Mouse (Mus musculus) C2C12 (cell line): ENCODE data around the gene Itgae. TPM values are rescaled to one million over a fixed set of nuclear protein-coding genes. Genes with fewer than 3 reads are reported as not detected.

Experiments
- H3K27me3 ChIP-seq: one replicate; pipeline ENCODE4 v1.6.1; 2011; ENCODE audit not compliant: control insufficient read depth, insufficient read depth, insufficient read length
- H3K36me3 ChIP-seq: one replicate; pipeline ENCODE4 v1.6.1; 2011; ENCODE audit not compliant: control insufficient read depth, insufficient read depth
- H3K4me3 ChIP-seq: one replicate; pipeline ENCODE4 v1.5.1; 2011; ENCODE audit warnings: mild to moderate bottlenecking, control low read depth; ENCODE audit not compliant: poor library complexity, insufficient read depth, severe bottlenecking
- H3K79me2 ChIP-seq: one replicate; pipeline ENCODE4 v1.6.1; 2011; ENCODE audit not compliant: control insufficient read depth, insufficient read depth
- H3K79me3 ChIP-seq: one replicate; pipeline ENCODE4 v1.6.1; 2011; ENCODE audit warnings: low read depth, control low read depth
- H3ac ChIP-seq: one replicate; pipeline ENCODE3; 2011; ENCODE audit warnings: low read depth; ENCODE audit not compliant: control insufficient read depth, insufficient read length
- CEBPB ChIP-seq: IDR thresholded peaks from one replicate; pipeline ENCODE4 v1.6.1; 2011; ENCODE audit warnings: low read depth, mild to moderate bottlenecking, control low read depth, moderate library complexity
- CTCF ChIP-seq: IDR thresholded peaks from one replicate; pipeline ENCODE4 v1.5.1; 2011; ENCODE audit not compliant: control insufficient read depth, insufficient read depth, insufficient read length
- FOSL1 ChIP-seq: IDR thresholded peaks from one replicate; pipeline ENCODE4 v1.8.0; 2011; ENCODE audit warnings: mild to moderate bottlenecking, low read length; ENCODE audit not compliant: poor library complexity, insufficient read depth, severe bottlenecking
- MAX ChIP-seq: IDR thresholded peaks from one replicate; pipeline ENCODE4 v1.6.1; 2011; ENCODE audit warnings: mild to moderate bottlenecking, control low read depth
- MYOD1 ChIP-seq: IDR thresholded peaks from one replicate; pipeline ENCODE4 v1.6.1; 2011; ENCODE audit warnings: low read depth; ENCODE audit not compliant: control insufficient read depth, insufficient read length
- MYOG ChIP-seq: IDR thresholded peaks from one replicate; pipeline ENCODE4 v1.6.1; 2011; ENCODE audit not compliant: control insufficient read depth, insufficient read length; ENCODE audit errors: extremely low read depth
- USF1 ChIP-seq: IDR thresholded peaks from one replicate; pipeline ENCODE4 v1.6.1; 2011; ENCODE audit warnings: low read depth, mild to moderate bottlenecking, control low read depth, moderate library complexity
- polyA plus RNA-seq: library from polyadenylated mRNA; unstranded; fragments of >200 nt; fragmentation: generic; extraction: Trizol; gene quantifications from one replicate; pipeline ENCODE4 v1.2.1, GENCODE M21; 2012; ENCODE audit warnings: missing spikeins

The Itgae gene
- polyA plus RNA-seq, 1 experiment, result 0.05 TPM

DNA sequence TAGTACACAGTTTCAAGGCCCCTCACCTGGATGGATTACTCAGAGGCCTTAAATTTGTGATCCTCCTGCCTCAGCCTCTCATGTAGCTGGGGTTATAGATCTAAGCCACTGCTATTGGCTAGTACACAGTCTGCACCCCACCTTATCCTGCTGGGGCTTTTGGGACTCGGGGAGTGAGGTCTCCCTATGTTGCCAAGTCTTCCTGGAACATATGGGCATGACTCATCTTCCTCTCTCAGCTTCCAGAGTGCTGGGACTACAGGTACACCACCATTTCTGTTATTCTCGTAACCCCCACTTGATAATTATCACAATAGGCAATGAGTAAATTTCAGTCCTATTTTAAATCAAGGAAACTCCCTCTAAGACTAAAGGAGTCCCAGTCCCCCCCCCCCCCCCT lies 104.1 kb downstream of the Itgae start:
- no peaks in the 10 kb centered on the region for H3K79me3 ChIP-seq
- no peak overlapping the region for H3ac ChIP-seq
- H3K36me3 ChIP-seq, result no peaks in the 10 kb centered on the region
- TF ChIP-seq USF1, result no peak
- TF ChIP-seq CTCF, result no peak
- TF ChIP-seq FOSL1, result no peak
- TF ChIP-seq MAX, result no peak
- TF ChIP-seq MYOG, result no peak
- no peak for TF ChIP-seq CEBPB
- no peak for TF ChIP-seq MYOD1
- no peaks in the 10 kb centered on the region for H3K27me3 ChIP-seq
- no peaks in the 10 kb centered on the region for H3K79me2 ChIP-seq
- H3K4me3 ChIP-seq, result no peak overlapping the region

Other genes with a start within 250 kb of the Itgae start
- gene Atp2a3, start 129.4 kb upstream of the Itgae start, polyA plus RNA-seq, result 0.54 TPM
- gene P2rx1, start 91.5 kb upstream of the Itgae start, polyA plus RNA-seq, result 0.05 TPM
- gene Camkk1, start 71.6 kb upstream of the Itgae start, polyA plus RNA-seq, result 7.7 TPM
- 3.6 TPM for gene Ncbp3, start 42.8 kb upstream of the Itgae start, polyA plus RNA-seq
- 9.4 TPM for gene Haspin, start 47.7 kb downstream of the Itgae start, polyA plus RNA-seq
- gene P2rx5, start 69.8 kb downstream of the Itgae start, polyA plus RNA-seq, result 1.0 TPM
- gene Emc6, start 86.5 kb downstream of the Itgae start, polyA plus RNA-seq, result 71.6 TPM
- gene Tax1bp3, start 86.5 kb downstream of the Itgae start, polyA plus RNA-seq, result 159 TPM
- gene Ctns, start 108.5 kb downstream of the Itgae start, polyA plus RNA-seq, result 4.2 TPM
- gene Shpk, start 108.9 kb downstream of the Itgae start, polyA plus RNA-seq, result 0.28 TPM
- gene Trpv1, start 143.7 kb downstream of the Itgae start, polyA plus RNA-seq, result 0.01 TPM
- under 0.01 TPM for gene Trpv3, start 176.8 kb downstream of the Itgae start, polyA plus RNA-seq
- gene Aspa, start 239.0 kb downstream of the Itgae start, polyA plus RNA-seq, result 0.60 TPM
- gene Gm49340, start 239.2 kb downstream of the Itgae start, polyA plus RNA-seq, result not detected
- gene Spata22, start 239.2 kb downstream of the Itgae start, polyA plus RNA-seq, result not detected